Mouse (Mus musculus) myocyte (in vitro differentiated cells): ENCODE results near the gene Inafm2. TPM values are rescaled to one million over a fixed set of nuclear protein-coding genes. Genes with fewer than 3 reads are reported as not detected.

Experiments
- H3K27me3 ChIP-seq: one replicate; pipeline ENCODE4 v1.6.1; 2011; ENCODE audit not compliant: control insufficient read depth, insufficient read depth, insufficient read length
- H3K36me3 ChIP-seq: one replicate; pipeline ENCODE4 v1.6.1; 2011; ENCODE audit not compliant: control insufficient read depth, insufficient read depth
- H3K4me2 ChIP-seq: one replicate; pipeline ENCODE4 v1.6.1; 2011; ENCODE audit warnings: low read depth, control low read depth
- H3K4me3 ChIP-seq: one replicate; pipeline ENCODE4 v1.5.1; 2011; ENCODE audit warnings: mild to moderate bottlenecking, control low read depth, moderate library complexity
- H3K79me2 ChIP-seq: one replicate; pipeline ENCODE4 v1.6.1; 2011; ENCODE audit not compliant: control insufficient read depth, insufficient read depth
- H3ac ChIP-seq: one replicate; pipeline ENCODE4 v1.6.1; 2011; ENCODE audit not compliant: control insufficient read depth, insufficient read length
- CEBPB ChIP-seq: IDR thresholded peaks from 2 replicates; pipeline ENCODE4 v1.6.1; 2011; ENCODE audit warnings: mild to moderate bottlenecking, moderate library complexity; ENCODE audit not compliant: poor library complexity, insufficient read depth, severe bottlenecking
- E2F4 ChIP-seq: IDR thresholded peaks from one replicate; pipeline ENCODE4 v1.6.1; 2011; ENCODE audit warnings: mild to moderate bottlenecking, control low read depth, moderate library complexity; ENCODE audit not compliant: insufficient read depth
- MAX ChIP-seq: IDR thresholded peaks from one replicate; pipeline ENCODE4 v1.6.1; 2011; ENCODE audit warnings: low read depth, mild to moderate bottlenecking, control low read depth
- MYOD1 ChIP-seq, 3 experiments: IDR thresholded peaks; one replicate each; pipeline ENCODE4 v1.6.1; 2011; ENCODE audit warnings: control low read depth in 2 of 3, low read depth in 2 of 3, mild to moderate bottlenecking in 2 of 3, moderate library complexity in 1 of 3; ENCODE audit not compliant: insufficient read length in 2 of 3, control insufficient read depth in 1 of 3
- MYOG ChIP-seq, 3 experiments: IDR thresholded peaks; one replicate each; pipeline ENCODE4 v1.6.1; 2011; ENCODE audit warnings: control low read depth in 2 of 3, low read depth in 2 of 3, mild to moderate bottlenecking in 2 of 3; ENCODE audit not compliant: insufficient read length in 2 of 3, control insufficient read depth in 1 of 3, insufficient read depth in 1 of 3
- POLR2A ChIP-seq: IDR thresholded peaks from one replicate; pipeline ENCODE4 v1.6.1; 2011; ENCODE audit warnings: low read depth, mild to moderate bottlenecking, control low read depth, moderate library complexity; ENCODE audit not compliant: insufficient read length
- POLR2AphosphoS2 ChIP-seq: IDR thresholded peaks from one replicate; pipeline ENCODE4 v1.6.1; 2011; ENCODE audit warnings: low read depth, control low read depth; ENCODE audit not compliant: insufficient read length
- REST ChIP-seq: IDR thresholded peaks from one replicate; pipeline ENCODE4 v1.6.1; 2011; ENCODE audit warnings: mild to moderate bottlenecking, control low read depth, moderate library complexity; ENCODE audit not compliant: insufficient read depth, insufficient read length
- SRF ChIP-seq: IDR thresholded peaks from one replicate; pipeline ENCODE4 v1.6.1; 2011; ENCODE audit warnings: low read depth; ENCODE audit not compliant: control insufficient read depth, insufficient read length
- TCF12 ChIP-seq: IDR thresholded peaks from one replicate; pipeline ENCODE4 v1.6.1; 2011; ENCODE audit warnings: mild to moderate bottlenecking, control low read depth; ENCODE audit not compliant: poor library complexity, insufficient read depth, severe bottlenecking
- TCF3 ChIP-seq: IDR thresholded peaks from one replicate; pipeline ENCODE4 v1.6.1; 2011; ENCODE audit warnings: low read depth, control low read depth; ENCODE audit not compliant: insufficient read length
- USF1 ChIP-seq: IDR thresholded peaks from one replicate; pipeline ENCODE4 v1.6.1; 2011; ENCODE audit warnings: low read depth, mild to moderate bottlenecking, control low read depth, moderate library complexity
- polyA plus RNA-seq: library from polyadenylated mRNA; unstranded; fragments of >200 nt; fragmentation: generic; extraction: Trizol; gene quantifications from one replicate; pipeline ENCODE4 v1.2.1, GENCODE M21; 2012; ENCODE audit warnings: missing spikeins

Inafm2 gene
- polyA plus RNA-seq, 1 experiment = 10.5 TPM

DNA sequence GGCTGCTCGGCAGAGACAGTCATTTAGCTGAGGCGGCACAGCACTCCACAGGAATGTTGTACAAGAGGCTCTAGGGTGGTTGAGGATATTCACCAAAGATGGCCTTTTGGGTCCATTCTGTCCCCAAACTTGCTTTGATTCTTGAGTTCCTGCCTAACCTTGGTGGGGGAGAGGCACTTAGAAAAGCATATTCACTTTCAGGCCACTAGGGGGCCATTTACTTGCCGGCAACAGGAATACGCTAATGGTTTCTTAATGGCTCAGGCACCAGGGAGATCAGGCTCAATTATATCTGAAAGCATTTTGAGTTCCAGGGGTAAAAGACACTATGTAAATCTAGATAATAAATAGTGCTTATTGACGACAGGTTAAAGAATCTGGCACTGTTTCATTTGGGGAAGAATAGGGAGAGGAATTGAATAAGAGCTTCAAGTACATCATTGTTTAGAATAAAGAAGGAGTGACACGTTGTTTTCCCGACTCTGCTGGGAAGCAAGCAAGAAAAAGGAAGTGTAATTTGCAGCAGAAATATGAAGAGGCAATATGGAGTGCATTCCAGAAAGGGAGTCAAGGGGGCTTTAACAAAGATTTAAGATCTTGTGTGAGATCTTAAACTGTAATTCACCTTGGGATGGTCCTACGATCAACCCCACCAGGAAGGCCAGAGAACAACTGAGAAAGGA, 2.2 kb upstream of the Inafm2 start:
- TF ChIP-seq MYOD1 (IDR thresholded peaks at IDR 0.05; ENCODE audit: control insufficient read depth in 1 of 3, insufficient read length in 2 of 3, low read depth in 2 of 3) (no peak), USF1 (no peak), REST (no peak), TCF3 (no peak), POLR2AphosphoS2 (no peak), E2F4 (no peak), TCF12 (no peak), POLR2A (no peak), SRF (no peak), CEBPB (no peak), MAX (no peak), MYOG (IDR thresholded peaks at IDR 0.05; ENCODE audit: control insufficient read depth in 1 of 3, insufficient read depth in 1 of 3, insufficient read length in 2 of 3, low read depth in 2 of 3) (no peak)
- H3K36me3 ChIP-seq = no peaks in the 10 kb centered on the region
- H3K4me3 ChIP-seq = no peak overlapping the region
- no peak overlapping the region for H3K4me2 ChIP-seq
- H3K27me3 ChIP-seq = no peaks in the 10 kb centered on the region
- H3ac ChIP-seq = no peak overlapping the region
- H3K79me2 ChIP-seq = no peaks in the 10 kb centered on the region

DNA sequence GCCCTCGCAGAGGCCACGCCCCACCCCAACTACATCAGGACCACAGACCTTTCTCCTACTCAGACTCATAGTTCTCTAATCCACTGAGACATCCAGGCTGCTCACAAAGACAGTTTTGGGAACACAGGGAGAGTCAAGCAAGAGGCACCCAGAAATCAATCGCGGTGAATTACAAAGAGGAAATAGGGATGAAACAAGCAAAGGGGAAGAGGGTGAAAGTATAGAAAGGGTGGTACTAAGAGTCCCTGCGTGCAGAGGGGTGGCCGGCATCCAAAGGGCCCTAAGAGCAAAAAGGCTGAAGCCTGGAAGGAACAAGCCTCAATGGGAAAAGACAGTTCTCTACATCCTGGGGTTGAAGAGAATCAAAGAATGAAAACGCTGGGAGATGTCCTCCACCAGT, 937 bp upstream of the Inafm2 start:
- Histone ChIP-seq H3ac (no peak overlapping the region), H3K27me3 (no peaks in the 10 kb centered on the region), H3K36me3 (no peaks in the 10 kb centered on the region), H3K4me3 (peak overlapping the region; percentile 49), H3K79me2 (no peaks in the 10 kb centered on the region), H3K4me2 (peak overlapping the region; percentile 75)
- TF ChIP-seq POLR2AphosphoS2 (no peak), E2F4 (no peak), CEBPB (no peak), MYOD1 (IDR thresholded peaks at IDR 0.05; ENCODE audit: control insufficient read depth in 1 of 3, insufficient read length in 2 of 3, low read depth in 2 of 3) (no peak), SRF (no peak), TCF3 (no peak), MYOG (IDR thresholded peaks at IDR 0.05; ENCODE audit: control insufficient read depth in 1 of 3, insufficient read depth in 1 of 3, insufficient read length in 2 of 3, low read depth in 2 of 3) (no peak), USF1 (no peak), TCF12 (no peak), REST (no peak), MAX (no peak), POLR2A (no peak)

DNA sequence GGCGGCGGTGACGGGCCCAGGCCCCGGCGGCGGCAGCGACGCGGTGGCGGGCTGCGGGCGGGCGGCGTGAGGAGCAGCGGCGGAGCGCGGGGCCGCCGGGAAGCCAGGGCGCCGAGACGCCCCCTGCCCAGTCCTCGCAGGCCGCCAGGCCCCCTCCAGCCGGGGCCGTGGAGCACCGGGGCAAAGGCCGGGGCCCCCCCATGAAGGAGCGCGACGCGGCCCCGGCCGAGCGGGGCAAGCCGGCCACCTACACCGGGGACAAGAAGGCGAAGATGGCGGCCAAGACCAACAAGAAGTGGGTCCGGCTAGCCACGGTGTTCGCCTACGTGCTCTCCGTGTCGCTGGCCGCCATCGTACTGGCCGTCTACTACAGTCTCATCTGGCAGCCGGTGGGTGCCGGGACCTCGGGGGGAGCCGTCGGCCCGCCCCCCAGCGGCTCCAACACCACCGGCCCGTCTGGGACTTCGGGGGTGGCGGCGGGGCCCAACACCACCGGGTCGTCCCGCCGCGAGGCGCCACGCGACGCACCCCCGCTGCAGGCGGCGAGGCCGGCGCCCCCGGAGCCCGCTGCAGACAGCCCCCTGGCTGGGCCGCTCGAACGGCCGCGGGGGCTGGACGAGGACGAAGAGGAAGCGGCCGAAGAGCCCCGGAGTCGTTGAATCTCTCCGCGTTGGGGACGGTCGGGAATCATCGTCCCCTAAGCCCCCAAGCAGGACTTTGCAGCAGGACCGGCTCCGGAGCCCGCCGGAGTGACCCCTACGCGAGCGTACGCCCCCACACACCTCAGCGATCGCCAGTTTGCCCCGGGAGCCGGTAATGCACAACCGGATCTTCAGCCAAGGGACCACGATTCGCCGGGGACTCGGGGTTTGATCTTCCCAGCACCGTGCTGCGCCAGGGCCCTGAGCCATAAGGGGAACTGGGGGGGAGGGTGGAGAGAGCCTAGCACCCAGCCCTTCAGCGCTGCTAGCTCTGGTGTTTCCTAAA, 650 bp downstream of the Inafm2 start:
- H3K4me3 ChIP-seq = peak overlapping the region; percentile 49
- peak overlapping the region; percentile 80 for H3ac ChIP-seq
- peak overlapping the region; percentile 71 for H3K4me2 ChIP-seq
- H3K36me3 ChIP-seq = no peaks in the 10 kb centered on the region
- TF ChIP-seq MYOG (IDR thresholded peaks at IDR 0.05; ENCODE audit: control insufficient read depth in 1 of 3, insufficient read depth in 1 of 3, insufficient read length in 2 of 3, low read depth in 2 of 3) (no peak), POLR2AphosphoS2 (peak; percentile 21), REST (no peak), POLR2A (peak; percentile 14), SRF (no peak), CEBPB (no peak)
- no peaks in the 10 kb centered on the region for H3K79me2 ChIP-seq
- no peaks in the 10 kb centered on the region for H3K27me3 ChIP-seq

DNA sequence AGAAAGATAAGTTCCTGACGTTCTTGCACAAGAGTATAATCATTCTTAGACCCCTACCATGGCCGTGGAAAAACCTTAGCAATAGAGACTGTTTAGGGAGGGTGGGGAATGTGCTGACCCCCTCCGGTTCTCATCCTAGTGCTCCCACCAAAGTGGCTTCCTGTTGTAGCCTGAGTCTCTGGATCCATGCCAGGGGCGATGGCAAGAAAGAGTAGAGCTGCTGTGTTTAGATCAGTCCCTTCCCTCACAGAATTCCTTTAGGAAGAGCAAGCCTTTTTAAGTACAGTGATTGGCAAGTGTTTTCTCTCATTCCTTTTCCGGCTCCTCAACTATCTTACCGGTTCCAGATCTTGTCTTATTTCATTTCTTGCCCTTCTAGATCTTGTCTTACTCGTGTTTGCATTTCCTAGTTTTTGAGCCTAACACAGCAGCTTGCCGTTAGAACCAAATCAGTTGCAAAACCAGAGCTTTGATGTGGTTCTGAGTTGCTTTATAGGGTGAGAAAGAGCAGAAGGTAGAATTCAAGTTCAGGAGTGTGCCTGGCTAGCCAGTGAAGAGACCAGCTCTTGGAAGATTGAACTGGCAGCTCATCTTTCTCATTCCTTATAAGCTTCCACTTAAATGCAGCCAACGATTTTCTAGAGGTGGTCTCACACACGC, 1.9 kb downstream of the Inafm2 start:
- Histone ChIP-seq H3K4me2 (peak overlapping the region; percentile 71), H3K27me3 (no peaks in the 10 kb centered on the region), H3K79me2 (no peaks in the 10 kb centered on the region), H3K36me3 (no peaks in the 10 kb centered on the region), H3K4me3 (peak overlapping the region; percentile 49), H3ac (no peak overlapping the region)
- TF ChIP-seq SRF = no peak
- no peak for TF ChIP-seq MYOD1 (IDR thresholded peaks at IDR 0.05; ENCODE audit: control insufficient read depth in 1 of 3, insufficient read length in 2 of 3, low read depth in 2 of 3)
- no peak for TF ChIP-seq MYOG (IDR thresholded peaks at IDR 0.05; ENCODE audit: control insufficient read depth in 1 of 3, insufficient read depth in 1 of 3, insufficient read length in 2 of 3, low read depth in 2 of 3)
- TF ChIP-seq TCF3 = no peak
- no peak for TF ChIP-seq USF1
- TF ChIP-seq TCF12 = no peak
- TF ChIP-seq E2F4 = no peak
- no peak for TF ChIP-seq REST
- TF ChIP-seq POLR2AphosphoS2 = no peak
- no peak for TF ChIP-seq CEBPB
- TF ChIP-seq MAX = no peak
- TF ChIP-seq POLR2A = no peak
